Mouse (Mus musculus) neural tube, postnatal 0 days (tissue): ENCODE data around the gene Inip. TPM values are rescaled to one million over a fixed set of nuclear protein-coding genes. Genes with fewer than 3 reads are reported as not detected.

Source experiments
- polyA plus RNA-seq: library from polyadenylated mRNA; unstranded; fragments of >200 nt; fragmentation: Nextera tagmentation; extraction: Ambion mirVana; gene quantifications from 2 replicates; pipeline ENCODE4 v1.2.1, GENCODE M21; 2015

Gene Inip
- polyA plus RNA-seq, result 35.2 and 35.6 TPM in 2 replicates

DNA sequence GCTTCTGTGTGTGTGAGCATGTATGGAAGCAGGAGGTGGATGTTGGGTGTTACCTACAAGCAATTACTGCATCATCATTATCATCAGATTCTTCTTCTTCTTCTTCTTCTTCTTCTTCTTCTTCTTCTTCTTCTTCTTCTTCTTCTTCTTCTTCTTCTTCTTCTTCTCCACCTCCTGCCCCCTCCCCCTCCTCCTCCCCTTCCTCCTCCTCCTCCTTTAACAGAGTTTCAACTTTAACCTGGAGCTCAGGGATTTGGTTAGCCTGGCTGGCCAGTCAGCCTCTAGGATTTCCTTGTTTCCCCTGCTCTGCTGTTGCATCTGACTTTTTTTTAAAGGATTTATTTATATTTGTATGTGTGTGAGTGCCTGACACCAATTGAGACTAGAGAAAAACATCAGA, at the start of gene Inip:
TSS of gene Inip (minus strand) at position 101 of the 400 bp plus-strand sequence.

DNA sequence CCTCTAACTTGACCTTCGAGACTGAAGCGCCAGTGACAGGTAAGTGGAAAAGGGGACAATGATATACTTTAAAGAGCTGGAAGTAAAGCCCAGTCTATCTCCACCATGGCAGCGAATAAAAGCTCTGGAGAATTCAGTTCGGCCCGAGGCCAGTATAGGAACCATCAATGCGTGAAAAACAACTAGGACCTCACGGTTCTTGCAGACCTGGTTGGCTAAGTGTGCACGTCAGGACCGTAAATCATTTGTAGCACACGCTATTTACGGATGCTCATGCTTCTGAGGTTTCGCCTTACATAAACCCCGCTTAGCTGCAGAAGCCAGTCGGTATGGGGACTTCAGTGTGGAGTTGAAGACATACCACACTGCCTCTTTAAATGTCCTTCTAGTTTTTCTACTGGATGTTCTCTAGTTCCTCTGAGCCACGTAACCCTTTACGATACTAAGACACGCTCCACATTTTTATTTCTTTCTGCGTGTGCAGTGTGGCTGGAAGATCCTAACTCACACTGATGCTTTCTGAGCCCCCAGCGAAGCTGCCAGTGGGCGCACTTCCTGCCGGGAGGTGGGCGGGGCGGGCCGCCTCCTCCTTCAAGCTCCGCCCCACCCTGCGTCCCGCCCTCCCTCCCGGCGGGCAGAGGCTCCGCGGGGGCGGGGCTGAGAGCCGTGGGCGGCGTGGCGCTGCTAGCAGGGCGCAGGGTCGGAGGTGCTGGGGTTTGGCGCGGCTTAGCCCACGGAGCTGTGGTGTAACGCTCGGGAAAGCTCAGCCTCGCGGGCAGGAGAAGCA, 4.0 kb upstream of the Inip start, which contains the start of gene Snx30:
TSS of gene Snx30 (plus strand) at position 660 of the 787 bp plus-strand sequence.

Other genes with a start within 250 kb of the Inip start
- 54.4 and 56.3 TPM in 2 replicates for gene Hsdl2, start 220.0 kb downstream of the Inip start, polyA plus RNA-seq
- gene E130308A19Rik, start 175.4 kb downstream of the Inip start, polyA plus RNA-seq, result 29.6 and 33.1 TPM in 2 replicates
- gene Snx30, start 4.3 kb upstream of the Inip start, polyA plus RNA-seq, result 22.1 and 23.0 TPM in 2 replicates
- gene Slc46a2, start 113.5 kb upstream of the Inip start, polyA plus RNA-seq, result 0.10 and 0.12 TPM in 2 replicates
- not detected in 2 replicates for gene Mup4, start 159.1 kb upstream of the Inip start, polyA plus RNA-seq
- 0.26 TPM in 1 of 2 replicates, not detected in the other for gene Mup6, start 162.7 kb upstream of the Inip start, polyA plus RNA-seq